Mouse (Mus musculus): ENCODE measurements around the gene Lsm6. TPM values are rescaled to one million over a fixed set of nuclear protein-coding genes. Genes with fewer than 3 reads are reported as not detected.

Lsm6 gene
- polyA plus RNA-seq, 1 experiment from 2014 or later = 225 TPM

Other genes with a start within 250 kb of the Lsm6 start
- 13.8 and 15.0 TPM in 2 replicates for gene Zfp827, start 207.3 kb upstream of the Lsm6 start, polyA plus RNA-seq (2016; fragmentation: Nextera tagmentation; extraction: Ambion mirVana)

Measured in embryonic facial prominence, embryonic 12.5 days (tissue).